Mouse (Mus musculus) layer of hippocampus, postnatal 36 days (tissue): ENCODE measurements at regions not wholly inside any gene's neighbourhood (a gene's known extent, or its start where the extent isn't known, plus 50 kb on each side); places are given as distances from the start of the nearest gene placed in this dataset.

Source experiments
- DNase-seq, 2 experiments: peaks; one replicate each; pipeline ENCODE4 v3.0.0; 2022

DNA sequence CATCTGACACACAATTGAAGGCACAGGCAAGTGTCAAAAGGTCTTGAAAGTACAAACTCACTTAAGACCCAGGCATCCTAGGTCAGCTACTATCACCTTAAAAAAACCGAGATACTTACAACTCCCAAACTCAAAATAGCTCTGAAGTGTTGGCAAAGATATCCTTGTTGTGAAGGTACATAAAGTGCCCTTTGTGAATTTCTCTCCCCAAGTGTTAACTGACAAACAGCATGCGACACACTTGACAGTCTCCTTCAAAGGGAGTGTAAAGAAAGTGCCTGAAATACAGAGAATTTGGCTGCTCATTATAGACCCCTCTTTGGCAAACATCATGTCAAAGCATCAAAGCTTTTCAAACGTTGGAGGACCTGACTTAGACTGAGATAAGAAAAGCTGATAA, 2634.2 kb downstream of the 9330182O14Rik start:
- DNase-seq, result no peak

GRCm38 (mm10) chr15:42779903-42780302, 2645.7 kb downstream of the 9330182O14Rik start:
- DNase-seq, result no peak

- no peak for DNase-seq
Observed at GRCm38 (mm10) chr15:42801217-42801616, 2667.1 kb downstream of the 9330182O14Rik start.

GRCm38 (mm10) chr15:42810871-42811490, 2676.8 kb downstream of the 9330182O14Rik start:
- no peak for DNase-seq

DNA sequence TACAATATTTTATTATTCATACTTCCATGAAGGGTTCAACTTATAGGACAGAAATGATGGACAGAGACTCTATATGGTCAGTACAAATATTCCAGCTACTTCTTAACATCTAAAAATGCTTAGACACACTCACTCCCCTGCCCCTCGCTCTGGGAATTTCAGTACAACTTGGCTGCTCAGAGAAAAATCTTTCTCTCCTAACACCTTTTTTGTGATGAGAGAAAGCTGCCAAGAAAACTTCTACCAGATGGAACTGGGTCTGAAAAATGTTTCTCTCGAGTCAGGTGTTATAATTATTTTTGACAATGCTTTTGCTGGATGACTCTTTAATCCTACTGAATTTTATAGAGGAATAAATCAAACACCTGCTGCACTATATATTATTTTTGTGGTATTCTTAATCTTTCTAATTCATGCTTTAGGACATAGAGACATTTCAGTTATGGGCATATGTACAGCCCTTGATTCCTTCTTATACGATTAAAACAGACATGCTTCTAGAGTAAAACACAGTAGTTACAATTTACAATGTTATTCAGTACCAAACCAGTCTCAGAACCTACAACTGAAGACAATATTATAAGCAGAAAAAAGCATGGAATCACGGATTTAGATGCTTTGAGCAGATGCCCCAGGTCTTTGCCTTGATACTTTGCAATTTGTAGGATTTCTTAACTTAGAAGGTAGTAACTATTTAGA, 2681.0 kb downstream of the 9330182O14Rik start:
- no peak for DNase-seq

DNA sequence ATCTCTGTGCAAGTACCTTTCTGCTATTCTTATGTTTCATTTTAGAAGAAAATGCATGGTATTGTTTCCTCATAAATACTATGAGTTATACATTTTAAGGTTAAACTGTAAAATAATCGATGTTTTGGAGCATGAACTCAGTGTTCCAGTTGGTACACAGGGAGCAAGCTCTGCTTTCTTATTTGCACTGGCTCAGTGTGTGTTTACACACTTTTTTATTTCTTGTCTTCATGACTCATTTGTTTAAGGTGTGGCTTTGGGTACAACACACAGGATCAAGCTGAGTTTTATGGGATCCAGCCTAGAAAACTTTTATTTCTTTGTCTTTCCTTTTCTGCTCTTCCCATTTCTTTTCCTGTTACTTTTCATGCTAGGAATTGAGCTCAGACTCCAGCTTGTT, 2704.7 kb downstream of the 9330182O14Rik start:
- no peak for DNase-seq

DNA sequence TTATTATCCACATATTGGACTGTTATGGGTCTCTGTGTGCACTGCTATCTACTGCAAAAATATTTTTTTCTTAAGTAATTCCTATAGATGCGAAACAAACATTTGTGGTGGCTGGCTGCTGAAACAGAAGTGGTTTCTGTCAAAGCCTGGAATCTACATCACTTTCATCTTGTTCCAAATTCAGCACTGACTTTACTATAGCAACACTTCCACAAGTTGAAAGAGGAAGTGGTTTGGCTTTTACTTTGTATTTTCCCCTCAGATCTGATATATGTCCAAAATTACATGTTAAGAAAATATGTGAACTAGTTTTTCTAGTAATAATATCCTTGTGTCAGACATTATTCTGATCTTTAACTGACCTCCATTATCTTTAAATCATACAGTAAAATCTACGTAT, 2715.8 kb downstream of the 9330182O14Rik start:
- no peak for DNase-seq

DNA sequence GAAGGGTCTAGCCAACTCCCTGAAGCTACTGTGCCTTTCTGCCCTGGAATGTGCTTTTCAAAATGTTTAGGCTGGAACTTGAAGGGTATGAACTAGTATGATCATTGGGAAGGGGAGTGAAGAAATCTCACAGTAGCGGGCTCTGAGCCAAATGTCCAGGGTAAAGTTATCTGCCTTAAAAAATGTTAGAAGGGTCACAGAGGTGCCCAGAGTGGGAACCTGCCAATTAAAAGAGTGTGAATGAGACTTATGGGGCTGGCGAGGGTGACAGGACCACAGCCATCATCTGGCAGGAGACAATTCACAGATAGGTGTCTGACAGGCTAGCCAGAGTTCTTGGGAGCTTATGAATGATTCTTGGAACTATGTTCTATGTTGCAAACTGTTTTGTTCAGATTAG, 2738.3 kb downstream of the 9330182O14Rik start:
- DNase-seq, result no peak

DNA sequence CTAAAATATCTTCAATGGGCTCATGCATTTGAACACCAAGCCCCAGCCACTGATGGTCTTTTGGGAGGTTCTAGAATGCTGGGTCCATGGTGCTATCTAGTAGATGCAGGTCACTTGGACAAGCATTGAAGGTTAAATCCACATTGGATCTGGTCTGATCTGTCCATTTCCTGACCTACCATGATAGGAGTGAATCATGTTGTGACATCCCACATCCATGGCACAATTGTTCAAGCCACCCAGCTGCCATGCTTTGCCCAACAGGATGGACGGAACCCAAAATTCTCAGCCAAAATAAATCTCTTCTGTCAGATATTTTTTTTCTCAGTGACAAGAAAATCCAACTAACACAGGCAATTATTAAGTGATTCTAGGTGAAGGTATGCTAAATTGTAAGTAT, 2760.4 kb downstream of the 9330182O14Rik start:
- no peak for DNase-seq

DNA sequence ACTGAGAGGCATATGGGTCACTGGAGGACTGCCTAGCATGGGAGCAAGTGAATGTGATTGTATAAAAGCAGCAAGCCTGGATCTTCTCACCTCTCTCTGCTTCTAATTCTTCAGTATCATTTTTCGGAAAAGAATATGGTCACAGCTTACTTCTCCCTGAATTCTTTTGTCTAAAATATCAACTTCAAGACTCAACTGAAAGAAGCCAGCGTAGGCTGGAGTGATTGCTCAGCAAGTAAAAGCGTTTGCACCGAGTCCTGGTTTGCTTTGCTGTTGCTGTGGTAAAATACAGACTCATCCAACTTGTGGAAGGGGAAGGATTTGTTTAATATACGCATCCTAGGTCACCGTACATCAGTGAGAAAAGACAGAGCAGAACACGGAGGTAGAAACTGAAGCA, 2765.9 kb downstream of the 9330182O14Rik start:
- DNase-seq, result no peak

DNA sequence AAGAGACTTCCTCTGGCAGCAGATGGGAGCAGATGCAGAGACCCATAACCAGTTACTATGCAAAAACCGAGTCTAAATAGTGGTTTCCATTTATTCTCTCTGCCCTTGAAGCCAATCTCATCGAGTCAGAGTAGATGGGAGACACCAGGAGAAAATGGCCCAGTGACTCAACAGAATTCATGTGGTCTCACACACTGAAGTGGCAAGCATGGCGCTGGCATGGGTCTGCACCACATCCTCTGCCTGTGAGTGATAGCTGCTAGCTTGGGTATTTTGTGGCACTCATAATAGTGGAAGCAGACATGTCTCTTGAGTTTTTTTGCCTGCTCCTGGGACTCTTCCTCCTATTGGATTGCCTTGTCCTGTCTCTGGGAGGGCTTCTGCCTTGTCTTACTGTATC, 2767.6 kb downstream of the 9330182O14Rik start:
- DNase-seq, result no peak

GRCm38 (mm10) chr15:42911357-42911756, 2777.2 kb downstream of the 9330182O14Rik start:
- no peak for DNase-seq

DNA sequence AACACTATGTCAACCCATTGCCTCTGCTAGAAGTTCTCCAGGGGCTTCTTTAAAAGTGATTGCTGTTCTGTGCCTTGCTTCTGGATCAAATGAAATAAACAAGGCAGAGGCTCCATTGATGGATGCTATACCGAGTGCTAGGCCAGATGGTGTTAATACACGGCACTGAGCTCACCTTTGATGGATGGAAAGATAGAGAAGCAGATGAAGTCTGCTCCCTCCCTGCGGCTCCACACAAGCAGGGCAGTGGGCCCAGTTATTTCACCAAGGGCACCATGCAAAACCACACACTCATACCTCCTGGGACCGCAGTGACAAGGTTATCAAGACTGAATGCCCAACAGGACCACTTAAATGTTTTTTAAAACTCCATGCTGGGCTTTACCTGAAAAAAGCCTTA, 2778.7 kb downstream of the 9330182O14Rik start:
- no peak for DNase-seq

- no peak for DNase-seq
Observed at GRCm38 (mm10) chr15:42913285-42913684, 2779.1 kb downstream of the 9330182O14Rik start.

DNA sequence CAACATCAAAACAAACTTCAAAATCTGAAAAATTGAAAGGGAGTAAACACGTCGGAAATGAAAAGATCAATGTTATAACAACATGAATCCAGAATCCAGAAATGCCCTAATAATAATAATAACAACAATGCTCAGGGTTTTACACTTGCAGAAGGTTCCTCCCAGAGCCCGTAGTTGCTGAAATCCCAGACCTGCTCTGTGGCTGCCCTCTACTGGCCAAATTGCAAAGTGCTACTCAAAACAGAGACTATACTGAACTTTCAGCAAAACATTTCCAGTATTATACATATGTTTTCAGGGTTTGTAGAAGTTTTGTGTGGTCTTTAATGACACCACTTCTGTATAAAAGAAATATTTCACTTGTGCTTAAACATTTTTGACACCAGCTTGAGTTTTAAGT, 2779.9 kb downstream of the 9330182O14Rik start:
- peak; percentile 45 to 55 for DNase-seq

- no peak for DNase-seq
Observed at GRCm38 (mm10) chr15:42915195-42915594, 2781.0 kb downstream of the 9330182O14Rik start.

DNA sequence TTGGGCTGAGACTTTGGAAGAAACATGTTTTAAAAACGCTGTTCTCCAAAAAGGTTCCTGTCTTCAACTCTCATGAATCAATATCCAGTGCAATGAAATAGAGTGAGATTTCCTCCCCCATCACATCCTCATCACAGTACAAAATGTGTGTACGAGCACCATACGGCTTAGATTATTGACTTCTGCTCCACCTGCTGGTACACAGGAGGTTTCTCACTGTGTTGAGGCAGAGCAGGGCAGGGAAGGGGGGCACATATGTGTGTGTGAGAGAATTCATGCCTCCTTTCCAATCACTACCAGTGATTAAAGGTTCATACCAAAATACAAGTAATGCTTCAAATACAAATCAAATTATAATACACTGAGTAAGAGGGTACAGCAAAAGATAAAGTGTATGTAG, 2787.5 kb downstream of the 9330182O14Rik start:
- DNase-seq, result peak in 1 of 2 experiments; percentile 11

GRCm38 (mm10) chr15:42928331-42928730, 2794.2 kb downstream of the 9330182O14Rik start:
- peak in 1 of 2 experiments; percentile 4 for DNase-seq

GRCm38 (mm10) chr15:42944610-42945009, 2810.4 kb downstream of the 9330182O14Rik start:
- no peak for DNase-seq

DNA sequence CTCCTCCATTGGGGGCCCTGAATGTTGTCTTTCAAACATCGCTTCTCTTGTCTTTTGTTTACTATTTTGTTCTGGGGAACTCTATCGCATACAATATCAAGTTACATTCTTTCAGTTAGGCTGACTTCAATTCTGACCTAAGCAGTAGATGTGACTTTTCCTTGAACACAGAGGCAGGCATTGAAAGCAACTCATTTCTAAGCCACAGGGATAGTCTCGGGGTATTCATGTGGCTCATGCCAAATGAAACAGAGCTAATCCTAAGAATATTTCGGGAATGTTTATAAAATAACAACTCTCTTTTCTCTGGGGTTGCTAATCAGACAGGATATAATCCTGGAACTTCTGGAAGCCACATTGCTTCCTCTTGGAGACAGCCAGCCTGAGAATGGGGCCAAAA, 2821.0 kb downstream of the 9330182O14Rik start:
- no peak for DNase-seq

- peak; percentile 27 to 62 for DNase-seq
Observed at GRCm38 (mm10) chr15:42962747-42963338, 2828.7 kb downstream of the 9330182O14Rik start.

- DNase-seq, result no peak
Observed at GRCm38 (mm10) chr15:42965314-42965713, 2831.1 kb downstream of the 9330182O14Rik start.
